Mouse (Mus musculus) spleen, postnatal 36 days (tissue): ENCODE data around the gene Kat7.
A peak's percentile ranks its signal among the peaks of the same experiment; 100 is the strongest.

Experiments
- DNase-seq, 2 experiments: peaks; one replicate each; pipeline ENCODE4 v3.0.0; 2022; ENCODE audit warnings: low spot score in 2 of 2, mixed read lengths in 1 of 2

The Kat7 gene

GRCm38 (mm10) chr11:95310007-95310647 is at the start of gene Kat7:
Gene Kat7, minus strand, starts transcription at chr11:95310246.
- DNase-seq: peak; percentile 99

- DNase-seq: no peak
These were observed 48.2 kb upstream of the Kat7 start for GRCm38 (mm10) chr11:95358263-95358662.

- peak; percentile 96 to 97 for DNase-seq
These were observed 46.6 kb upstream of the Kat7 start for GRCm38 (mm10) chr11:95356469-95357273.

GRCm38 (mm10) chr11:95356039-95356438 is 46.0 kb upstream of the Kat7 start:
- no peak for DNase-seq

GRCm38 (mm10) chr11:95355661-95356011 is 45.6 kb upstream of the Kat7 start:
- no peak for DNase-seq

GRCm38 (mm10) chr11:95354945-95355660 is 45.1 kb upstream of the Kat7 start:
- DNase-seq: no peak

GRCm38 (mm10) chr11:95354228-95354944 is 44.3 kb upstream of the Kat7 start:
- DNase-seq: peak; percentile 40 to 56

- DNase-seq: no peak
These were observed 43.2 kb upstream of the Kat7 start for GRCm38 (mm10) chr11:95353226-95353625.

GRCm38 (mm10) chr11:95352686-95353085 is 42.6 kb upstream of the Kat7 start:
- DNase-seq: no peak

GRCm38 (mm10) chr11:95350960-95351359 is 40.9 kb upstream of the Kat7 start:
- DNase-seq: peak; percentile 56 to 65

GRCm38 (mm10) chr11:95350289-95350688 is 40.2 kb upstream of the Kat7 start:
- DNase-seq: no peak

- DNase-seq: no peak
These were observed 34.1 kb upstream of the Kat7 start for GRCm38 (mm10) chr11:95344181-95344580.

GRCm38 (mm10) chr11:95343180-95343579 is 33.1 kb upstream of the Kat7 start:
- no peak for DNase-seq

GRCm38 (mm10) chr11:95340664-95341063 is 30.6 kb upstream of the Kat7 start:
- peak; percentile 48 to 53 for DNase-seq

- DNase-seq: no peak
These were observed 30.2 kb upstream of the Kat7 start for GRCm38 (mm10) chr11:95340259-95340658.

- peak; percentile 49 to 79 for DNase-seq
These were observed 29.5 kb upstream of the Kat7 start for GRCm38 (mm10) chr11:95339471-95340021.

- peak; percentile 41 to 53 for DNase-seq
These were observed 27.8 kb upstream of the Kat7 start for GRCm38 (mm10) chr11:95337846-95338342.

- peak; percentile 65 to 71 for DNase-seq
These were observed 27.2 kb upstream of the Kat7 start for GRCm38 (mm10) chr11:95337129-95337813.

- peak; percentile 93 to 96 for DNase-seq
These were observed 26.6 kb upstream of the Kat7 start, which contains the start of gene Fam117a for GRCm38 (mm10) chr11:95336568-95337128. Gene Fam117a, plus strand, starts transcription at chr11:95337018.

GRCm38 (mm10) chr11:95334448-95335060 is 24.5 kb upstream of the Kat7 start:
- DNase-seq: no peak
